Mouse (Mus musculus) hindbrain, embryonic 15.5 days (tissue): ENCODE results near the gene Eif4b. TPM values are rescaled to one million over a fixed set of nuclear protein-coding genes. Genes with fewer than 3 reads are reported as not detected.

Source experiments
- ATAC-seq: fragments of 200-750 bp; cut with Nextera tagmentation; 2 replicates; pipeline ENCODE4 v1.8.0; 2017; ENCODE audit warnings: low read depth, moderate number of reproducible peaks, moderate TSS enrichment; ENCODE audit not compliant: low FRiP score
- H3K27ac ChIP-seq: fragments of 300-500 bp; sonication (generic); replicated peaks from 2 replicates; pipeline ENCODE4 v1.5.1; 2015; ENCODE audit warnings: mild to moderate bottlenecking, inconsistent platforms
- H3K27me3 ChIP-seq: fragments of 300-500 bp; sonication (generic); 2 replicates; pipeline ENCODE4 v1.6.1; 2015; ENCODE audit warnings: control low read depth, inconsistent platforms
- H3K36me3 ChIP-seq: fragments of 300-500 bp; sonication (generic); 2 replicates; pipeline ENCODE4 v1.6.1; 2015; ENCODE audit warnings: control low read depth, inconsistent platforms
- H3K4me1 ChIP-seq: fragments of 300-500 bp; sonication (generic); replicated peaks from 2 replicates; pipeline ENCODE4 v1.6.1; 2015; ENCODE audit warnings: control low read depth, inconsistent platforms
- H3K4me2 ChIP-seq: fragments of 300-500 bp; sonication (generic); 2 replicates; pipeline ENCODE4 v1.6.1; 2015; ENCODE audit warnings: moderate library complexity, mild to moderate bottlenecking, inconsistent platforms
- H3K4me3 ChIP-seq: fragments of 300-500 bp; sonication (generic); 2 replicates; pipeline ENCODE4 v1.5.1; 2015; ENCODE audit warnings: mild to moderate bottlenecking, inconsistent platforms
- H3K9ac ChIP-seq: fragments of 300-500 bp; sonication (generic); 2 replicates; pipeline ENCODE4 v1.6.1; 2015; ENCODE audit warnings: inconsistent platforms
- H3K9me3 ChIP-seq: fragments of 300-500 bp; sonication (generic); 2 replicates; pipeline ENCODE4 v1.6.1; 2016; ENCODE audit warnings: control low read depth, inconsistent platforms
- WGBS: fragments of 180-500 bp; shearing (Covaris S2); methylation state at CpG from one replicate; pipeline ENCODE4 v1.1.7; 2015; 5-methylcytosine and 5-hydroxymethylcytosine counted together
- polyA plus RNA-seq: library from polyadenylated mRNA; unstranded; fragments of >200 nt; fragmentation: Nextera tagmentation; extraction: Ambion mirVana; gene quantifications from 2 replicates; pipeline ENCODE4 v1.2.1, GENCODE M21; 2015

The Eif4b gene
- polyA plus RNA-seq, 1 experiment from 2014 or later = 77.1 TPM

GRCm38 (mm10) chr15:102099260-102099659, 25.7 kb downstream of the Eif4b start:
- 0 out of 2 replicates have a peak, but pooled peaks cover 5% of the 10 kb centered on the region for H3K27me3 ChIP-seq
- no peak overlapping the region for H3K4me3 ChIP-seq
- H3K9ac ChIP-seq = no peak overlapping the region
- WGBS = 52% methylated on average over 5 of the region's 5 CpGs
- H3K4me1 ChIP-seq = peaks cover 51% of the 10 kb centered on the region
- peak overlapping the region; percentile 88 for H3K4me2 ChIP-seq
- peaks cover 36% of the 10 kb centered on the region for H3K36me3 ChIP-seq
- H3K27ac ChIP-seq = no peak overlapping the region
- H3K9me3 ChIP-seq = no peaks in the 10 kb centered on the region
- no peak for ATAC-seq

GRCm38 (mm10) chr15:102099771-102100160, 26.2 kb downstream of the Eif4b start:
- Histone ChIP-seq H3K4me2 (peak overlapping the region; percentile 88), H3K27ac (peak overlapping the region; percentile 60; the same call in 1 of the 2 replicates), H3K27me3 (0 out of 2 replicates have a peak, but pooled peaks cover 5% of the 10 kb centered on the region), H3K9ac (peak overlapping the region; percentile 54), H3K9me3 (no peaks in the 10 kb centered on the region), H3K4me3 (peak overlapping the region; percentile 51), H3K36me3 (peaks cover 31% of the 10 kb centered on the region), H3K4me1 (peaks cover 54% of the 10 kb centered on the region)
- WGBS = 24% methylated on average over 8 of the region's 8 CpGs
- ATAC-seq = no peak

- H3K27me3 ChIP-seq = 0 out of 2 replicates have a peak, but pooled peaks cover 8% of the 10 kb centered on the region
- peak within 1 kb of the TSS; percentile 88 for H3K4me2 ChIP-seq
These were observed 26.8 kb downstream of the Eif4b start, which contains the start of gene Tns2 for GRCm38 (mm10) chr15:102100161-102100981. TSS of gene Tns2 (plus strand) at chr15:102100413.

GRCm38 (mm10) chr15:102100996-102101671, 27.6 kb downstream of the Eif4b start:
- Histone ChIP-seq H3K4me1 (peaks cover 61% of the 10 kb centered on the region), H3K4me2 (peak overlapping the region; percentile 88), H3K36me3 (peaks cover 17% of the 10 kb centered on the region), H3K27ac (peak overlapping the region; percentile 43), H3K27me3 (peaks cover 15% of the 10 kb centered on the region), H3K9me3 (no peaks in the 10 kb centered on the region), H3K9ac (no peak overlapping the region), H3K4me3 (peak overlapping the region; percentile 51)
- ATAC-seq = no peak
- WGBS = 16% methylated on average over 10 of the region's 10 CpGs

More at GRCm38 (mm10) chr15:102100161-102100981, 26.8 kb downstream of the Eif4b start, which contains the start of gene Tns2:
- H3K4me1 ChIP-seq = peaks cover 54% of the 10 kb centered on the region
- H3K27ac ChIP-seq = peak within 1 kb of the TSS; percentile 60
- no peaks in the 10 kb centered on the region for H3K9me3 ChIP-seq
- WGBS = 1% methylated on average over 60 of the region's 82 CpGs
- peaks cover 25% of the 10 kb centered on the region for H3K36me3 ChIP-seq
- peak within 1 kb of the TSS; percentile 54 for H3K9ac ChIP-seq
- peak within 1 kb of the TSS; percentile 51 for H3K4me3 ChIP-seq
- ATAC-seq = no peak

- Histone ChIP-seq H3K27ac (peak overlapping the region; percentile 78), H3K4me3 (no peak overlapping the region), H3K4me1 (peaks cover 68% of the 10 kb centered on the region), H3K9me3 (no peaks in the 10 kb centered on the region), H3K27me3 (peaks cover 22% of the 10 kb centered on the region), H3K9ac (no peak overlapping the region), H3K4me2 (peak overlapping the region; percentile 88), H3K36me3 (peaks cover 13% of the 10 kb centered on the region)
- WGBS = 20% methylated on average over 11 of the region's 11 CpGs
- no peak for ATAC-seq
These were observed 28.3 kb downstream of the Eif4b start for GRCm38 (mm10) chr15:102101672-102102541.

GRCm38 (mm10) chr15:102102548-102103121, 29.1 kb downstream of the Eif4b start:
- H3K9me3 ChIP-seq = no peaks in the 10 kb centered on the region
- WGBS = 20% methylated on average over 6 of the region's 6 CpGs
- H3K36me3 ChIP-seq = peaks cover 7% of the 10 kb centered on the region; the same call in 1 of the 2 replicates
- peak overlapping the region; percentile 21 for H3K9ac ChIP-seq
- ATAC-seq = no peak
- peak overlapping the region; percentile 88 for H3K4me2 ChIP-seq
- H3K27ac ChIP-seq = peak overlapping the region; percentile 78
- H3K4me1 ChIP-seq = peaks cover 73% of the 10 kb centered on the region
- peak overlapping the region; percentile 20 for H3K4me3 ChIP-seq
- peaks cover 25% of the 10 kb centered on the region for H3K27me3 ChIP-seq

GRCm38 (mm10) chr15:102103371-102103946, 29.9 kb downstream of the Eif4b start:
- Histone ChIP-seq H3K4me2 (peak overlapping the region; percentile 88), H3K4me1 (peaks cover 73% of the 10 kb centered on the region), H3K9ac (peak overlapping the region; percentile 21), H3K27me3 (peaks cover 23% of the 10 kb centered on the region), H3K4me3 (peak overlapping the region; percentile 20), H3K27ac (peak overlapping the region; percentile 78), H3K9me3 (no peaks in the 10 kb centered on the region), H3K36me3 (no peaks in the 10 kb centered on the region)
- 11% methylated on average over 14 of the region's 14 CpGs for WGBS
- ATAC-seq = no peak

GRCm38 (mm10) chr15:102103947-102104555, 30.5 kb downstream of the Eif4b start:
- Histone ChIP-seq H3K36me3 (no peaks in the 10 kb centered on the region), H3K4me1 (peaks cover 77% of the 10 kb centered on the region), H3K27ac (peak overlapping the region; percentile 41), H3K4me2 (peak overlapping the region; percentile 88), H3K27me3 (peaks cover 23% of the 10 kb centered on the region), H3K9me3 (no peaks in the 10 kb centered on the region), H3K9ac (no peak overlapping the region), H3K4me3 (peak overlapping the region; percentile 20; the same call in 1 of the 2 replicates)
- no peak for ATAC-seq
- WGBS = 24% methylated on average over 12 of the region's 12 CpGs

GRCm38 (mm10) chr15:102105360-102105759, 31.8 kb downstream of the Eif4b start:
- Histone ChIP-seq H3K27ac (no peak overlapping the region), H3K36me3 (no peaks in the 10 kb centered on the region), H3K4me3 (no peak overlapping the region), H3K9me3 (no peaks in the 10 kb centered on the region), H3K27me3 (peaks cover 23% of the 10 kb centered on the region), H3K9ac (no peak overlapping the region), H3K4me2 (peak overlapping the region; percentile 58; the same call in 1 of the 2 replicates), H3K4me1 (peaks cover 74% of the 10 kb centered on the region)
- ATAC-seq = no peak
- WGBS = 47% methylated on average over 5 of the region's 5 CpGs

GRCm38 (mm10) chr15:102105764-102106730, 32.5 kb downstream of the Eif4b start:
- Histone ChIP-seq H3K27me3 (peaks cover 23% of the 10 kb centered on the region), H3K4me2 (peak overlapping the region; percentile 58), H3K27ac (no peak overlapping the region), H3K4me3 (peak overlapping the region; percentile 34), H3K9me3 (no peaks in the 10 kb centered on the region), H3K36me3 (no peaks in the 10 kb centered on the region), H3K9ac (no peak overlapping the region), H3K4me1 (peaks cover 67% of the 10 kb centered on the region)
- no peak for ATAC-seq
- WGBS = 25% methylated on average over 18 of the region's 18 CpGs
